Mouse (Mus musculus): Measurements from ENCODE around the gene Tmem132c.

Tmem132c gene

DNA sequence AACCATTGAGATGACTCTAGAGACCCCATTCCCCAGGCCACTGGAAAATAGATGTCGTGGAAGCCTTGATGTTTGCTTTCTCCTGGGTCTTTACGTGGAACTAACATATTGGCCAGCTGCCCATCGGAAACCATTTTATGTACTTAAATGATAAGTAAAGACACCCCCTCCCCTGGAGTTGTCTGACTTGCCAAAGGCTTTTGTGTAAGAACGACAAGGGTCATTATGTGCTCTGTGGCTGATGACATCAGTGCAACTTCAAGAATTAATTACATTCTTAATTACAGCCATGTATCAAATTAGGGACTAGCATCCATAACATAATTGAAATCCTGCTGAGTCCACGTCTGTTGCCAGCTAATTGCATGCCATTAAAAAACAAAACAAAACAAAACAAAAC, 45.3 kb downstream of the Tmem132c start:
- no peak for DNase-seq (ENCODE audit: low read depth)

DNA sequence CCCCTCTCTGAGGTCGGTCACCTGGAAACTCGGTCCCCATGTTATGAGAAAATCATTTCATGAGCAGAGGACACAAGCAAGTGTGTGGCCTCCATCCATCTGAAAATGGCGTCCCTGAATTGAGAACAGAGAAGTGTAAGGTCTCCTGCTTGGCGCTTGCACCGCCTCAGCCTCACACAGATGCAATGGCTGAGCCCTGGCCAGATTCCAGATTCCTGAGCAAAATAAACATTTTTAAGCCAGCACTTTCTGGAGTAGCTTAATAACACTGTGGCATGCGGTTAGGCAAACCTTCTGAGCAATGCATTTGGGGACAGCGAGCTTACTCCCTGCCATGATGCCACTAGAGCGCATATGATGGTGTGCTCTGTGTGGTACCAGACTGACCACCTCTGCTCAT, 48.1 kb downstream of the Tmem132c start:
- no peak for DNase-seq (ENCODE audit: low read depth)

DNA sequence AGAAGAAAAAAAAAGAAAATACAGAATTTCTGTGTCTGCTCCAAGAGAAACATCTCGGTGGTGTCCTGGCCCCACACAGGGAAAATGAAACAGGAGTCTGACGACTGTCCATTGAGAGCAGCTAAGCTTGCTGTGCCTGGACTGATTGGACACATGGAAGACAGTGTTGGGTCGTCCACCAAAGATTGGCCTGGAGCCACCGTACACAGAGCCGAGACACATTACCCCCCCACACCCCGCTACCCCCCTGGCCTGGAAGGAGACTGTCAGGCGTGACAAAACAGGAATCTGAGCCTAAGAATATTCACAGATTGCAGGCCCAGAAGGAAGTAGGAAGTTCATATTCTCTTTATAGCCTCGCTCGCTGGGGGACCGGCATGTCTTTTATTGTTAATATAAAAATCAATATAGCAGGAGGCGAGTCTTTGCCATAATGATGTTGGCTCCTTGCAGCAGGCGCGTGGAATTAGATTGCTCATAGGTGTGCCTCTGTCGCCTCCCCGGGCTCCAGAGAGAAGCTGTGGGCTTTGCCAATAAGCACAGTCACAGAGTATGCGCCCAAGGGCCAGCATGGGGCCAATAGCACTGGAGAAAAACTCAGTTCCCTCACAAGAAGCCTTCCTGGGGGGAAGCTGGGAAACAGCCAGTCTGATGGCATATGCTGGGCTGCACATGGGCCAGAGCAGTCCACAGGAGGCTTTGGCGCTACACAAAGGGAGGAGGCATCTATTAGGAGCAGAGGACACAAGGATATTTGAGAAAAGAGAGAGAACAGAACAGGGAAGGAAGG, 49.0 kb downstream of the Tmem132c start:
- no peak for DNase-seq (ENCODE audit: low read depth)

DNA sequence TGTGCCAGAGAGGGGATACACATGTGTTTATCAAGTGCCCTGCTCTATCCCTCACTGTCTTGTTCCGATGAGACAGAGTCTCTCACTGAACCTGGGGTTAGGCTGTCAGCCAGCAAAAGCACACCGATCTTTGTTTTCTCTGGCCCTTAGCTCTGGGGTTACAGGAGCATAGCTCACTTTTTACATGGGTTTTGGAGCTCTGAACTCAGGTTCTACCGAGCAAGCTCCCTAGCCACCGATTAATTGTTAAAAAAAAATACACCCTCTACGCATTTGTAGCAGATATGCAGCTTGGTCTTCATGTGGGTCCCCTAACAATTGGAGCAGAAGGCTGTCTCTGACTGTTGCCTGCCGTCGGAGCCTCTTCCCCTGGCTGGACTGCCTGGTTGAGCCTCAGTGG, 50.0 kb downstream of the Tmem132c start:
- DNase-seq (ENCODE audit: low read depth) = no peak

DNA sequence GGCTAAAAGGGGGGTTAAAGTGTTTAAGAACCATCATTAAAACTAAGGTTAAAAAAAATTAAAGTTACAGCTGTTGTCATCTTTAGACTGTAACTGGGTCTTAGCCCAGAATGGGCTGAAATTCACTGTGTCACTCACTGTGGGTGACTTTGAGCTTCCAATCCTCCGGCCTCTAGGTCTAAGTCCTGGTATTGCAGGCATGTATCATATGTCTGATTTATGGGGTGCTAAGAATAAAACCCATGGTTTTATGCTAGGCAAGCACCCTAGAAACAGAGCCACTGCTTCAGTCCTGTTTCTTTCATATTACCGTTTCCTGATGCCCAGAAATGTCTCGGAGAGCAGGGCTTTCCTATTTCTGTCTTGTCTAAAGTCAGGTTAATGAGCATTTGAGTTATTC, 52.1 kb downstream of the Tmem132c start:
- DNase-seq (ENCODE audit: low read depth) = no peak

DNA sequence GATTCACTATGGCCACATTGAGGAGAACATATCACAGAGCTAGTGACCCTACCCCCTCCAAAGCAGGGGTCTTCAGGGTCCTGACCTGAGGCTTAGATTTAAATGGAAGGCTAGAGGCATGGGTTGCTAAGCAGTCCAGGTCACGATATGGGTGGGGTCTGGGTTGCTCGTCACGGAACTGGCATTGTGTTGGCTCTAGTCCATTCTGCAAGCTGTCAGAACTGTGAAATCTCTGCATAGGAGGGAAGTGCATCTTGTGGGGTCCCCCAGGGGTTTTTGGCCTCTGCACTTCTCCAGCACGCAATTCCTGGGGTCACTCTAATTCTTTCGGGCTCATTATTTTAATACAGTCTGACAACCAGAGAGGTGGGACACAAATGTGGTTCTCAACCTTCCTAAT, 55.9 kb downstream of the Tmem132c start:
- DNase-seq (ENCODE audit: low read depth) = no peak

DNA sequence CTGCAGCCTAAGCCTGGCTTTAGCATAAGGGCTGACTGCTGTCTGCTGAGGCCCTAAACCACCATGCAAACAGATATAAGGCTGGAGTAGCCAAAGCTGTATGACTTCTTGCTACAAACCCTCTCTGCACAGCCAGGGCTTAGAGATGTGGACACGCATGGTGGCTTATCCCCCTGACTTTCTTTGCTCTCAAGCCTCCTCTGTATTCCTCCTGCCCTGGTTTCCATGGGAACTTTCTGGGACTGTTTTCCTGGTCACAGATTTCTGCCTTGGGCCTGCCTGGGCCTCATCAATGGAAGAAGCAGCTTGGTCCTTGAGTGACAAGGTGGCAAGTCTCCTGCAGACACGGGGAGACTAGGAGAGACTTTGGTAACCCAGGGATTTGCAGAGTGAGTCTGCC, 56.5 kb downstream of the Tmem132c start:
- no peak for DNase-seq (ENCODE audit: low read depth)

DNA sequence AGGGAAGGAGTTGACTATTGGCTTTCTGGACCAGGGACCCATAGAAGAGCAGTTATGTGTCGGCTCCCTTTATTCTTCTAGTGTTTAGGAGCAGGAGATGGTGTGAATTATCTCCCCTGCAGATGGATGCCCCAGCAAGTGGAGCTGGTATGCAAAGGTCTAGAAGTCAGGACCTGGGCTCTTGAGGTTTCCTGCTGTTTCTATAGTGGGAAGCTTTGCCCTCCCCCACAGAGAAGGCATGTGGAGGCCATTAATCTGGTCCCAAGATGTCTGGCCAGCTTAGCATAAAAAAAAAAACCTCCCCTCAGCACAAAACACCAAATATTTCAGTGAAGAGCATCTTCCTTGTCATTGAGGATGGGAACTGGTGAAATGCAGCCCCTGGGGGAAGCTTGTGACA, 57.4 kb downstream of the Tmem132c start:
- no peak for DNase-seq (ENCODE audit: low read depth)

DNA sequence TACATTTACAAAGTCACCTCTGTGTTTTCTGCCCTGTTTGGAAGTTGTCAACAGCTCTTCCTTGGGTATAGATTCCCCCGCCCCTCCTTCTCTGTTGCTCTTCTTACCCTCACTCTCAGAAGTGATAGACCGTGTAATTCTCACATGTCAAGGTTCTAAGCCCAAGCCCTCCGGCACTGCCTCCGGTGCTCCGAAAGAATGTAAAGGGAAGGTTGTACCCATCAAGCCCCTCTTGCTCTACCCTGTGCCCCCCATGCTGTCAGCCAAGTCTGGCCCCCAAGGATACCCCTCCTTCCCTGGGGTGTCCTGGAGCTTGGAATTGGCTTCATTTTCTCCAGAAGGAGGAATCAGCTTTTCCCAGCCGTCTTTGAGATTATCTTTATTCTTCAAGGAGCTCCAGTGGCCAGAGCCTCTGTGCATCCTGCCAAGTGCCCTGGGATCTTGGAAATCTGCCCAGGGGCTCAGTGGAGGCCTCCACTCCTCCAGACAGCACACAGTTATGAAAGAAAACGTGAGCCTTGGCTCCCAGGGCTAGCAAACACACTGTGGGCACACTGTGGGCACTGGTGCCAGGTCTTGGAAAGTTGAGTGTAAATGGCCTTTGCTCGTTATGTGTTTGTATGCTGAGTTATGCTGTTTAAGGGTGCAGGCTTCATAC, 59.1 kb downstream of the Tmem132c start:
- no peak for DNase-seq (ENCODE audit: low read depth)

DNA sequence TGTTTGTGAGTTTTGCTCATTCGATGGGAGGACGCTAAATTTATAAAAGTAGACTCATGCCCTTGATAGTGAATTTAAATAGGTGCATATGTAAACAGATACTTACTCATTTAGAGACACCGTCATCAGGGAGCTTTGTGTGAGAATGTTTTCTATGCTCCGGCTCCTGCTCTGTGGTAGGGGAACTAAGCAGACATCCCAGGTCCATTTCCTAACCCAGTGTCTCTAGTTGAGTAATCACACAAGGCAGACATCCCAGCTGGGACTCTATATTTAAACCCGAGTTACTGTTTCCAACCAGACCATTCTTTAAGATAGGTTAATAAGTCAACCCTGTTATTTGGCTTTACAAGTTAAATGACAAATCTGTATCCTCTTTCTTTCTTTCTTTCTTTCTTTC, 63.7 kb downstream of the Tmem132c start:
- DNase-seq (ENCODE audit: low read depth) = no peak

DNA sequence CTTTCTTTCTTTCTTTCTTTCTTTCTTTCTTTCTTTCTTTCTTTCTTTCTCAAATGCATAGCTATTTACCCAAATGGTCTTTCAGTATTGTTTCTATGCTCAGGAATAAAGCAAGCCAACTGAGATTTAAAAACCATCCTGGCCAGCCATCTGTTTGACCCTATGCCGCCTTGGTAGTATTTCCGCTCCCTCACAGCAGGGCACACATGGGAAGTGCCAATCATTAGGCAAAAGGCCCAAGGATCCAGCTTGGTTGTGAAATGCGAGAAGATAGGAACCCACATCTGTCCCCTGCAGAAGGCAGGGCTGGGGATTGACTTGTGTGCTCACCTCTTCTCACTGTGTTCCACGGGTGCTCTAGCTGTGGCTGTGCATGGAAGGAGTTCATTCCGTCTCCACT, 64.1 kb downstream of the Tmem132c start:
- no peak for DNase-seq (ENCODE audit: low read depth)

DNA sequence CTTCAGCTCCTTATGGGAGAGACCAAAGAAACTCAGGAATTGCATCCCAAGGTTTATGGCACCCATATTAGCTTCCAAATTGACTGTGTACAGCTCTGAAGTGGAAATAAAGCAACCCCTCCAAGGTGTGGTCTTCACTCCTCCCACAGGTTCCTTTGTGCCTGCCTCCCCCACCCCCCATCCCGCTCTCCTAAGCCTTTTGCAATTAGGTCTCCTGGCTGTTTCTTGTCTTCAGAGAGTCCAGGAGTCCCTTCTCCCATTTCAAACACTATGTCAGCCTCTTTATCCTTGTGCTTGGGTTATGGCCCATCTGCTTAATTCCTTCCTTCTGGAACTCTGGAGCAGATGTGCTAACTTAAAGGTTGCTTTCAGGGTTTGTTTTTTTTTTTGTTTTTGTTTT, 65.1 kb downstream of the Tmem132c start:
- DNase-seq (ENCODE audit: low read depth) = no peak

DNA sequence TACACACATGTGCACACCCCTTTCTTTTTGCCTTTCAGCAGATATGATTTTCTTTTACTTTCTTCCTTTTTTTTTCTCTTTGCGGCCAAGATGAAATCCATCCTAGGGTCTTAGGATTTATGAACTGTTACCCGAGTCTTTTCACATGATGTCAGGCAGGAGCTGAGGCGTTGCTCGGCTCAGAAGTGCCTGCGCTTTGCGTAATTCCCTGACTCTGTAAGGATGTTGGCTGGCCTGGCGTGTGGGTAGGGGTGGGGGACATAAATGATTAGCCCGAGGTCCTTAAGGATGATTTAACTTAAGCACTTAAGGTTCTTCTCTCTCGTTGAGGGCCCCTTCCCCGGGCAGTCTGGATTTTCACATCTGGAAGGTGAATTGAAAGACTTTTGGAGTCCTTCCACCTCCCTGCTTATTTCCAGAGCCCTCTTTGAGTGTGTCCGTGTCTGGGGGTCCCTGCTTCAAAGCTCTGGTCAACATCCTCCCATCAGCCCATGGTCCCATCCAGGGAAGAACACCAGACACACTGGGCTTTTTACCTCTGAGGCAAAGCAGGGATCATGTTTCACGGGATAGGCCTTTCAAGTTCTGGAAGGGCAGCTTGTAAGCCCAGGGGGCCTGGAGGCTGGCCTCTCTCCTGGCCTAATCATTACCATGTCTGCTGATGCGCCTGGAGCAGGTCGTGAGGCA, 68.9 kb downstream of the Tmem132c start:
- DNase-seq (ENCODE audit: low read depth) = no peak

DNA sequence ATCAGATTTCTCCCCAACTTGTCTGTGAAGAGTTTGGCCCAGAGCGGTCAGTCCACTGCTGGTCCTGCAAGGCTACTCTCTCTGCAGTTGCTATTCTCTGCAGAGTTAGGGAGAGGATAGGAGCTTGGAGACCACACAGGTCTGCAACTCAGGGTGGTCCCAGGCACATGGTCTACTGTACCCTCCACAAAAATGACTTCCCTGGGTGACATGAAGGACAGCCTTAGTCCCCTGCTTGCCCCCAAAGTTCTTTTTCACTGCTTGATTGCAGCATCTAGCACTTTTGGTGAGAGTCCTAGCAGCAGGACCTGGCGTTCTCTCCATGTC, 69.4 kb downstream of the Tmem132c start:
- DNase-seq (ENCODE audit: low read depth) = no peak

DNA sequence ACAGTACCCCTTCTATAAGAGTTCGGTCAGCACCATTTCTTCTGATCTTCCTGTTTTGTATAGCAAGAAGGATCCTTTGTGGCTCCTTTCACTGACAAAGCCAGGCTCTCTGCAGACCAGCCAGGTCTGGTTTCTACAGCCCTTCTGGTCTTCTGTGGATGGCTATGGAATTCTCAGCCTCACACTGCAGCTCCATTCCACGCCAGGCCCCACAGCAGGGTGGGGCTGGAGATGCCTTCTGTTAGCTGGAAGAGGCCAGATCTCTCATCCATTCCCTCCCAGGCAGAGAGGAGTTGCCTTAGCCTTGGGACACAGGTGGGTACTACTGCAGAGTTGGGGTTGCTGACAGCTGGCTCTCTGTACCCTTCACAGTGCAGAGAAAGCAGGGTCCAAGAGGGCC, 72.0 kb downstream of the Tmem132c start:
- DNase-seq (ENCODE audit: low read depth) = no peak

DNA sequence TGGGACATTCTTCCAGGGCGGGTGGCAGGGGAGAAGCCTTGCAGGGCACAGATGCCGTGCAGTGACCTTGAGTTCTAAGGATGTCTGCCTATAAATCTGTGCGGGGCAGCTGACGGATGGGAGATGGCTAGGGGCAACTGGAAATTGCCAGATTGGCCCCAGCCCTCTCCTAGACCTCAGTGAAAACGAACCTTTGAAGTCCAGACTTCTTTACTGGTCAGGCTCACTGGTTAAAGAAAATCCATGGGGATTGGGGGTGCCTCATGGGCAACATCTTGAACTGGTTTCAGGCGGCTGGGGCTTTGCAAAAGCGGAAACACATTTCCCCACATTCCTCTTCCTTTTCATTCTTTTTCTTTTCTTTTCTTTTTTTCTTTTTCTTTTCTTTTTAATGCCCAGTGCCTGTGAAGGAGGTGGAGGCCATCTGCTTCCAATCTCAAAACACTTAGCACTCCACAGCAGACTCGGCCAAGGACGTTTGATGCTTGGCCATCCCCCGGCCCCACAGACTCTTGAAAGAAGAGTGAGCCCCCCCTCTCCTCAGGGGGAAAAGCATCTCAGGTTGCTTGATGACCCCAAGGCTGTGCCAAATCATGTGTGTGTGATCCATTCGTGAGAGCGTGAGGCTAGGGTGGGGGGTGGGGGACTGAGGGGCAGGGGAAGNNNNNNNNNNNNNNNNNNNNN, 77.6 kb downstream of the Tmem132c start:
- no peak for DNase-seq (ENCODE audit: low read depth)

DNA sequence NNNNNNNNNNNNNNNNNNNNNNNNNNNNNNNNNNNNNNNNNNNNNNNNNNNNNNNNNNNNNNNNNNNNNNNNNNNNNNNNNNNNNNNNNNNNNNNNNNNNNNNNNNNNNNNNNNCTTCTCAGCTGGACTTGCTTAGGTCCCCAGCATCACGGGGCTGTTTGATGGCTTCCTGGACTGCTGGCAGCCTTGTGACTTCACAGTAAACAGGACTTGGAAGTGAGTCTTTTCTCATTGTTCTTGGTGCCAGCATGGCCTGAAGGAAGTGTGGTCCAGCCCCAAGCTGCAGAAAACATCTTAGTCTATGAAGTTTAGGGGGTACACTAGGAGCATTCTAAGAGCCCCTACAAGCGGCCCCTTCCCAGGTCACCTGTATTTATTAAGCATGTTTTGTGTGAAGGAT, 83.0 kb downstream of the Tmem132c start:
- DNase-seq (ENCODE audit: low read depth) = no peak

DNA sequence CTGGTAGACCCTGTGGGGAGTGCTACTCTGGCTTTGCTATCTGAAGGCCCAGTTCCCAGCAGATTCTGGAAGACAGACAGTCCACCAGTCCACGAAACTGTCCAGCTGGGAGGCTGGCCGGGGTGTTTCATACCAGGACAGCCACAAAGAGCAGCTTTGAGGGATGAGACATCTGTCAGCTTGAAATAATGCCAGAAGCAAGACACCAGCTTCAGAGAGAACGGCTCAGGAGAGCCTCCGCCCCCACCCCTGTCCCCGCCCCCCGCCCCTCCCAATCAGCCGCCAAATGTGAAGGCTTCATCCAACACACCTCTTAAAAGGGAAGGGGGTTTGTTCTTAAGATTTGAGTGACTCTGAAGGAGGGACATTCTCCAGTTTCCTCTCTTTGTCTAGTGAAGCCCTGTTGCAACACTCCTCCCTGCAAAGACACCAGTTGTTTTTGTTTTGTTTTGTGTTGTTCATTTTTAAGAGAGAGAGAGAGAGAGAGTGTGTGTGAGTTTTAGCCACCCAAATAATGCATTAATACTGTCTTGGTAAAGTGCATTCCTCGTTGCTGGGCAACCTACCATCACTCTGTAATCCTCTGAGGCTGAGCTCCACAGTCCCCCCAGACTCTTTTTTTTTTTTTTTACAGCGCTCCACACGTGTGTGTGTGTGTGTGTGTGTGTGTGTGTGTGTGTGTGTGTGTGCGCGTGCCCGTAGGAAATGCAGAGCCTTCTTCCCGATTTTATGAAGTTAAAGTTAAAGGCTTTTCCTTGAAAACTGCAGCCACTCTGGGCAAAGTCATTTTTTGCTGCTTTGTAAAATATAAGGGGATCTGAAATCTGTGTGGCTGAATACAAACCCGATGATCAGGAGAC, 94.7 kb downstream of the Tmem132c start:
- no peak for DNase-seq (ENCODE audit: low read depth)

DNA sequence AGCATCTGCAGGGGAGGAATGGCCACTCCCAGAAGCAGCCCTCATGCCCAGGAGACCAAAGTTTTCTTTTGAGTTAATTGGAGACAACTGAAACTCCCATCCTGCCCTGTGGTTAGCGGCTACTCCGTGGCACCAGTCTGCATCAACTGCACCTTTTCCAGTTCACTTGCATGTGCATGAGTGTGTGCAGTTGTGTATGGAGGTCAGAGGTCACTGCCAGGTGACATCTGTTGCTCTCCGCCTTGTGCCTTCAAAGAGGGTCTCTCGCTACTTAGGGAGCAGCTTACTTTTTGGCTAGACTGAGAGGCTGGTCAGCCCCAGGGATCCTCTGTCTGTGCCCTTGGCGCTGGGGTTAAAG, 95.3 kb downstream of the Tmem132c start:
- no peak for DNase-seq (ENCODE audit: low read depth)

DNA sequence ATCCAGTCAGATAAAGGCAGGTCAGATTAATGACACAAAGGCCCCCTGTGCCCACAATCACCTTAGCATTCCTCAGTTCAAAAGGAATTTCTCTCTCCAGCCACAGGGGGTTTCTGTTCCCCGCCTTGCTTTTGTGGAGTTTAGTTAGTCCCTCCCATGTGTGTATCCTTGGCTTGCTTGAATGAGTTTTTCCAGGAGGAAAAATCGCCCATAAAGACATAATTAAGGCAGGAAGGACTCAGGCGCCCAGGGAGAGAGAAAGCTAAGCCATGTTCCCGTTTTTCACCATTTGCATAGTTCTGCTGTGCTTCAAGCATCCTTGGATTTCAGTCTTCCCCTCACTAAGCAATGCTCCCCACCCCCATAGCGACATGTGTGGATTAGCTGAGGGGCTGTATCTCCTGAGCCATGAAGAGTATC, 97.4 kb downstream of the Tmem132c start:
- DNase-seq (ENCODE audit: low read depth) = no peak

DNA sequence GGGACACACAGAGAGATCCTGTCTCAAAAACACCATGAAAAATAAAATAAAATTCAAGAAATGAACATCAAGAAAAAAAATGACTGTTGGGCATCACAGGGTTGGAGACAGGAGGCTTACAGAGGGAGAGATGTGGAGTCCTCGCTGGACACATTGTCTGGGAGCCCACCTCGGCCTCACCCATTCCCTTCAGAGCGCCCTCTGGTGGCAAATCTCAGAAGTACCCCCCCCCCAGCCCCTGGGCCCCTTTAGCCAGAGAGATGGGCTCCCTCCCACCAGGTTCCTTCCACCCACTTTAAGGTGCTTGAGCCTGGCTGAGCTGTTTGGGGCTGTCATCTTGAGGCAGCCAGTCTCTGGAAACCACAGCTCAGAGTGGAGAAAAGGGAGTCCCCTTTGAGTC, 99.5 kb downstream of the Tmem132c start:
- DNase-seq (ENCODE audit: low read depth) = no peak

DNA sequence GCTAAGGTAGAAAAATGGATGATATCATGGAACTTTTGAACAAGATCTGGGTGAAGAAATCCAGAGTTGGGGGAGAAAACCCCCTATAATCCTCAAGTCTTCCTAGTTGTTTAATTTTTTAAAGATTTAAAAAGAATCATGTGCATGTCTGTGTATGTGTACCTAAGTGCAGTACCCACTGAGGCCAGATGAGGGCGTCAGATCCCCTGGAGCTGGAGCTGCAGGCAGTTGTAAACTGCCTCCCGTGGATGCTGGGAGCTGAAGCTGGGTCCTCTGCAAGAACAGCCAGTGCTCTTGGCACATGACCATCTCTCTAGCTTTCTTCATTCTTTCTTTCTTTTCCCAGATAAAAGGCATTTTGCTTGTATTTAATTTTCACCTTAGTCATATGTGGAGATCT, 103.1 kb downstream of the Tmem132c start:
- DNase-seq (ENCODE audit: low read depth) = no peak
